Mouse (Mus musculus): ENCODE results near the gene Myod1. TPM values are rescaled to one million over a fixed set of nuclear protein-coding genes. Genes with fewer than 3 reads are reported as not detected.

Myod1 gene
- polyA plus RNA-seq, 1 experiment, result 0.09 TPM

DNA sequence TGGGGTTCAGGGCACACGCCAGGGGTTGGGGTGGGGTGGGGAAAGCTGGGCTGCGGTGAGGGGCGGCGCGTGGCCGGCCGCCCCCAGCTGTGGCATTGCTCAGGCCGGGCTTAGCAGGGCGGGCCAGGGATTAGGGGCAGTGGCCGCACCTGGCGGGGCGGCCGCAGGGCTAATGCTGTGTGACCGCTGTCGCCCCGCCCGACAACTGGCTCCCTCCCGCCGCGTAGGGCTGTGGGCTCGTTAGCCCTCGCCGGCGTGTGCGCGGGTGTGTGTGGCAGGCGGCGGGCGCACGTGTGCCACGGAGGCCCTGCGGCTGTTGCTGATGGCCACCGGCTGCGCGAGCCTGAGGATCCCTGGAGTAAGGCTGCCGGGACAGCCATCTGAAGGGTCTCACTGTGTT is 27.5 kb upstream of the Myod1 start:
- H3K4me3 ChIP-seq (ENCODE audit: control insufficient read depth, low read depth, low read length), result peak overlapping the region; percentile 61
- H3K4me1 ChIP-seq (ENCODE audit: control insufficient read depth, insufficient read depth, low read length), result peaks cover 5% of the 10 kb centered on the region
- H3K27ac ChIP-seq (ENCODE audit: control insufficient read depth, insufficient read depth, low read depth, low read length), result no peak overlapping the region
- no peak for TF ChIP-seq POLR2A (IDR thresholded peaks at IDR 0.05; ENCODE audit: control insufficient read depth, low read depth, low read length)
- TF ChIP-seq CTCF (IDR thresholded peaks at IDR 0.05; ENCODE audit: control insufficient read depth, insufficient read depth, insufficient replicate concordance, low read depth, low read length), result no peak
- H3K27me3 ChIP-seq (ENCODE audit: control insufficient read depth, insufficient read depth, low read length), result no peaks in the 10 kb centered on the region; the same call in 1 of the 2 replicates
- no peaks in the 10 kb centered on the region for H3K36me3 ChIP-seq (ENCODE audit: control insufficient read depth, insufficient read depth, low read length)

DNA sequence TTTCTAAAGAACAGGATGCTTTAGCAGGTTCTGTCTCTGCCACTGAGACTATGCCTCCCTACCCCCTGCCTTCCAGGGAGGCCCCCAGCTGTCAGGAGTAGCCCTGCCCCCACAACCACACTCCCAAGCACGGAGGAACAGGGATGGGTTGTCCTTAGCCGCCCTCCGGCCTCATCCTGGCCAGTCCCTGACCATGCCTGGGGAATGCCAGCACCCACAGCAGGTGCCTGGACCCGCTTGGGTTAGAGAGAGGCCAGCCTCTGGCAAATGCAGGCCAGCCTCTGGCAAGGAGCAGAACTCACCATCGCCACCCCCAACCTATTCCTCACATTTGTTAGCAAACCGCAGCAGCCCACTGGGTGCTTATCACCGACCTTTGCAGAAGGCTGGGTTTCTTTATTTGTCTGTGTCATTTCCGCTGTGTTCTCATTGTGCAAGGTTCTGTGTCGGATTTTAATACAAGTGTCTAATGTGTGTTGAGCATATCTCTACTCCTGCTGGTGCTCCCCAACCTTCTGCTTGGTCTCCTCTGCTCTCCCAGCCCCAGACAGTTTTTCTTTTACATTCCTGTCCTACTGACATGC is 26.1 kb upstream of the Myod1 start:
- Histone ChIP-seq H3K27me3 (ENCODE audit: control insufficient read depth, insufficient read depth, low read length) (no peaks in the 10 kb centered on the region; the same call in 1 of the 2 replicates), H3K36me3 (ENCODE audit: control insufficient read depth, insufficient read depth, low read length) (no peaks in the 10 kb centered on the region), H3K27ac (ENCODE audit: control insufficient read depth, insufficient read depth, low read depth, low read length) (no peak overlapping the region), H3K4me1 (ENCODE audit: control insufficient read depth, insufficient read depth, low read length) (peaks cover 5% of the 10 kb centered on the region), H3K4me3 (ENCODE audit: control insufficient read depth, low read depth, low read length) (peak overlapping the region; percentile 8)
- TF ChIP-seq POLR2A (IDR thresholded peaks at IDR 0.05; ENCODE audit: control insufficient read depth, low read depth, low read length) (no peak), CTCF (IDR thresholded peaks at IDR 0.05; ENCODE audit: control insufficient read depth, insufficient read depth, insufficient replicate concordance, low read depth, low read length) (no peak)

DNA sequence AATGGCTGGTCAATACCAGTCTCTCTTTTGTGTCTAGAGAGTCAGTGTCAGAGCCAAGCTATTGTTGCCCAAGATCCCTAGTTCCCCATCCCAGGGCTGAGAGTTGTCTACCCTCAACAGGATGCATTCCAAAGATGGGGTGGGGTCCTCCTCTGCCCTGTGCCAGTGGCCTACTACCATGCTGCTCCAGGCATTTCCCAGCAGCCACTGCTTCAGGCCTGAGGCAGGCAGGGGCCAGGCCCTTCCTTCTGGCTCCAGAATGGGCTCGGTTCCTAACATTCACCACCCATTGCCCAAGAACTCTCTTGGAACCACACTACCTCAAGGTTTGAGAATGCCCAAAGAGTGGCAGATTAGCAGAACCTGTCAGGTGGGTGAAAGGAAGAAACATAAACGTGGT is 23.5 kb upstream of the Myod1 start:
- no peak for TF ChIP-seq POLR2A (IDR thresholded peaks at IDR 0.05; ENCODE audit: control insufficient read depth, low read depth, low read length)
- Histone ChIP-seq H3K36me3 (ENCODE audit: control insufficient read depth, insufficient read depth, low read length) (no peaks in the 10 kb centered on the region), H3K4me1 (ENCODE audit: control insufficient read depth, insufficient read depth, low read length) (peaks cover 2% of the 10 kb centered on the region; the same call in 1 of the 2 replicates), H3K27me3 (ENCODE audit: control insufficient read depth, insufficient read depth, low read length) (no peaks in the 10 kb centered on the region; the same call in 1 of the 2 replicates), H3K27ac (ENCODE audit: control insufficient read depth, insufficient read depth, low read depth, low read length) (no peak overlapping the region), H3K4me3 (ENCODE audit: control insufficient read depth, low read depth, low read length) (no peak overlapping the region)

DNA sequence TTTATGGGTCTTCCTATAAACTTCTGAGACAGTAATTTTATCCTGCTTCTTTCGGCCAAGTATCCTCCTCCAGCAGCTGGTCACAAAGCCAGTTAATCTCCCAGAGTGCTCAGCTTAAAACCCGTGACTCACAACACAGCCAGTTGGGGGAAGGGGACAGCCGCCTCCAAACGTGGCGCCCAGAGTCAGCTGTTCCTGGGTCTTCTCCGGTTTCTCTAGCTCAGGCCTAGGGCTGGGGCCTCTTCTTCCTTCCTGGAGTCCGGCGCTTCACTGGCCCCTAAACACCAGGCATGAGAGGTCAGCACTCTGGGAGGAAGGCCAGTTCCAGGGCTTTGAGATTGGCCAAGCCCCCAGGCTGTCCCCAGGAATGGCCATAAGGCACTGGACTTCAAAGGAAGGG is 23.1 kb upstream of the Myod1 start:
- H3K4me1 ChIP-seq (ENCODE audit: control insufficient read depth, insufficient read depth, low read length), result 0 out of 2 replicates have a peak, but pooled peaks cover 2% of the 10 kb centered on the region
- no peaks in the 10 kb centered on the region for H3K36me3 ChIP-seq (ENCODE audit: control insufficient read depth, insufficient read depth, low read length)
- no peak overlapping the region for H3K27ac ChIP-seq (ENCODE audit: control insufficient read depth, insufficient read depth, low read depth, low read length)
- no peak overlapping the region for H3K4me3 ChIP-seq (ENCODE audit: control insufficient read depth, low read depth, low read length)
- TF ChIP-seq POLR2A (IDR thresholded peaks at IDR 0.05; ENCODE audit: control insufficient read depth, low read depth, low read length), result no peak
- no peak for TF ChIP-seq CTCF (IDR thresholded peaks at IDR 0.05; ENCODE audit: control insufficient read depth, insufficient read depth, insufficient replicate concordance, low read depth, low read length)
- H3K27me3 ChIP-seq (ENCODE audit: control insufficient read depth, insufficient read depth, low read length), result no peaks in the 10 kb centered on the region; the same call in 1 of the 2 replicates

DNA sequence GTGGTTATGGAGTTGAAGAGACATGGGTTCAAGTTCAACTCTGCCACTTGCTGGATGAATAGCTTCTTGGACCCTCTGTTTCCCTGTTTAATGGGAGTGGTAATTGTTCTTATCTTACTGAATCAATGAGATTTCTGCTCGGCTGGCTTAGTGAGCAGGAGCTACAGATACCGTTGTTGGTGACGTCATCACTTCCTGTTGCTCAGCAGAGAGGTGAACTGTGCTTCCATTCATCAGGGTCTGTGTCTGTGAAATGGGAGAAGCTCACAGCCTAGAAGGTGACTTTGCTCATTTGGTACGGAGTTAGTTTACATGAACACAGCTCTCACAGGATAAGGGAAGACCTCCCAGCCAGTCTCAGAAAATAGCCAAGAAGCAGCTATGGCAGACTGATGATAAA is 22.4 kb upstream of the Myod1 start:
- no peak for TF ChIP-seq POLR2A (IDR thresholded peaks at IDR 0.05; ENCODE audit: control insufficient read depth, low read depth, low read length)
- TF ChIP-seq CTCF (IDR thresholded peaks at IDR 0.05; ENCODE audit: control insufficient read depth, insufficient read depth, insufficient replicate concordance, low read depth, low read length), result no peak
- H3K27ac ChIP-seq (ENCODE audit: control insufficient read depth, insufficient read depth, low read depth, low read length), result no peak overlapping the region
- H3K27me3 ChIP-seq (ENCODE audit: control insufficient read depth, insufficient read depth, low read length), result no peaks in the 10 kb centered on the region
- H3K4me1 ChIP-seq (ENCODE audit: control insufficient read depth, insufficient read depth, low read length), result no peaks in the 10 kb centered on the region
- H3K36me3 ChIP-seq (ENCODE audit: control insufficient read depth, insufficient read depth, low read length), result no peaks in the 10 kb centered on the region
- no peak overlapping the region for H3K4me3 ChIP-seq (ENCODE audit: control insufficient read depth, low read depth, low read length)

DNA sequence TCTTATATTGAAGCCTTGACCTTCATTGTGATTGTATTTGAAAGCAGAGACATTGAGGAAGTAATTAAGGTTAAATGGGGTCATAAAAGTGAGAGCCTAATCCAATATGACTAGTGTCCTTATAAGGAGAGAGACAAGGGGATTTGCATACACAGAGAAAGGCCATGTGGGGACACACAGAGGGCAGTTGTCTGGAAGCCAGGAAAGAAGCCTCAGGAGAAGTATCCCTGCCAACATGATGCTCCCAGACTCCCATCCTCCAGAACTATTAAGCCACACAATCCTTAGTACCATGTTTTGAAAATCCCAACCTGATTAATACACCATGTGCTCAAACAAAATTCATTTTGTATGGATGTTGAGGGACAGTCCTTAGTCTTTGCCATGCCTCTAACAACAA is 14.5 kb upstream of the Myod1 start:
- H3K36me3 ChIP-seq (ENCODE audit: control insufficient read depth, insufficient read depth, low read length), result no peaks in the 10 kb centered on the region
- no peak overlapping the region for H3K27ac ChIP-seq (ENCODE audit: control insufficient read depth, insufficient read depth, low read depth, low read length)
- H3K4me1 ChIP-seq (ENCODE audit: control insufficient read depth, insufficient read depth, low read length), result no peaks in the 10 kb centered on the region
- TF ChIP-seq CTCF (IDR thresholded peaks at IDR 0.05; ENCODE audit: control insufficient read depth, insufficient read depth, insufficient replicate concordance, low read depth, low read length) (no peak), POLR2A (IDR thresholded peaks at IDR 0.05; ENCODE audit: control insufficient read depth, low read depth, low read length) (no peak)
- no peaks in the 10 kb centered on the region for H3K27me3 ChIP-seq (ENCODE audit: control insufficient read depth, insufficient read depth, low read length)
- H3K4me3 ChIP-seq (ENCODE audit: control insufficient read depth, low read depth, low read length), result no peak overlapping the region

DNA sequence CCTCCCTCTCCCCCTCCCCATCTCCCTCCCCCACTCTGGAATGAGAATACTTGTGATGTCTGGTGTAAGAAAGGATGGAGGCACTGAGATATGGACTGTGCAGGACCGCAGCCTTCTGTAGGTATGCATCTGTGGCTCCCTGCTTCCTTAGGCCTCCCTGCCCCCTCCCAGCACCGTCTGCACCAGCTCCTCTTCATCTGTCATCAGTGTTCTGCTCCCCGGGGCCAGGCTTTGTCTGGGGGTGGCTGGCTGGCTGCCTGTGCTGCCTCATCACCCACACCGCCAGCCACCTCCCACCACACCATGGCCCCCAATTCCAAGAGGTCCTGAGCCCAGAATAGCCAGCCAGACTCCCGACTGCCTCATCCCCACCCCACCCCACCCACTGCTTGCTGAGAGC is 12.1 kb upstream of the Myod1 start:
- Histone ChIP-seq H3K4me1 (ENCODE audit: control insufficient read depth, insufficient read depth, low read length) (no peaks in the 10 kb centered on the region), H3K36me3 (ENCODE audit: control insufficient read depth, insufficient read depth, low read length) (no peaks in the 10 kb centered on the region), H3K27ac (ENCODE audit: control insufficient read depth, insufficient read depth, low read depth, low read length) (no peak overlapping the region), H3K27me3 (ENCODE audit: control insufficient read depth, insufficient read depth, low read length) (no peaks in the 10 kb centered on the region), H3K4me3 (ENCODE audit: control insufficient read depth, low read depth, low read length) (no peak overlapping the region)
- TF ChIP-seq CTCF (IDR thresholded peaks at IDR 0.05; ENCODE audit: control insufficient read depth, insufficient read depth, insufficient replicate concordance, low read depth, low read length), result no peak
- TF ChIP-seq POLR2A (IDR thresholded peaks at IDR 0.05; ENCODE audit: control insufficient read depth, low read depth, low read length), result no peak

DNA sequence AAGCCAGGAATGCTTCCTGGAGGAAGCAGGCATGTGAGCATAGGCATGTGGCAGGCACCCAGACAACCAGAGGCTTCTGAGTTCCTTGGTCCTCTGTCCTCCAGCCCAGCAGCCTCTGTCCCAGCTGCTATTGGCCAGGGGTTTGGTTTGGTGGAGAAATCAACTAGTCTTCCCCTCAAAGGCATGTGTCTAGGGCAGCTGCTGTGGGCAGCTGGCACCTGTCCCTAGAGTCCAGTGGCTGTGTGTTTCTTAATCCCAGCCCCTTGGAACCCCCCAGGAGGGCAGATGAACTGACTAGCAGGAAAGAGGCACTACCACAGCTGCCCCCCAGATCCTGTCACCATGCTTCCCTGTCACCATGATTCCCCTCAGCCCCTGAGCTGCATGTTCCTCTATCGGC is 10.5 kb upstream of the Myod1 start:
- no peaks in the 10 kb centered on the region for H3K27me3 ChIP-seq (ENCODE audit: control insufficient read depth, insufficient read depth, low read length)
- no peak overlapping the region for H3K27ac ChIP-seq (ENCODE audit: control insufficient read depth, insufficient read depth, low read depth, low read length)
- no peak for TF ChIP-seq CTCF (IDR thresholded peaks at IDR 0.05; ENCODE audit: control insufficient read depth, insufficient read depth, insufficient replicate concordance, low read depth, low read length)
- TF ChIP-seq POLR2A (IDR thresholded peaks at IDR 0.05; ENCODE audit: control insufficient read depth, low read depth, low read length), result no peak
- no peaks in the 10 kb centered on the region for H3K4me1 ChIP-seq (ENCODE audit: control insufficient read depth, insufficient read depth, low read length)
- no peak overlapping the region for H3K4me3 ChIP-seq (ENCODE audit: control insufficient read depth, low read depth, low read length)
- no peaks in the 10 kb centered on the region for H3K36me3 ChIP-seq (ENCODE audit: control insufficient read depth, insufficient read depth, low read length)
